ENCODE assay signal across 14 mouse cellular contexts in the genomic region with DNA sequence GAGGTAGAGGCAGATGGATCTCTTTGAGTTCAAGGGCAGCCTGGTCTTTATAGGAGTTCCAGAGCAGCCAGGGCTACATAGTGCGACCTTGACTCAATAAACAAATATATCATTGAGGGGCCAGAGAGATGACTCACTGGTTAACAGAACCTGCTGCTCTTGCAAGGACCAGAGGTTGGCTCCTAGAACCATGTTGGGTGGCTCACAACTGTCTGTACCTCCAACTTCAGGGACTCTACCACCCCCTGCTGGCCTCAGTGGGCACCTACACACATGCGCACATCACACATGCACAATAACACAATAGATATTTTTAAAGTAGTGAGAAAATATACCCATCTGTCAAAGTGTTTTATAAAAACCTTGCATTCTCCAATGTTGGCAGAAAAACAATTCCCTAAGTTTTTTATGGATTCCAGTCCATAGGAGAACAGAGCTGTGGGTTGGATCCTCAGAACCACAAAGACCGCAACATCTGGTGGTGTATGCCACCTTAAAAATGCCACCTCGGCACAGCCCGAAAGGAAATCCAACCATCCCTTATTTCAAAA. TPM values are rescaled to one million over a fixed set of nuclear protein-coding genes. Genes with fewer than 3 reads are reported as not detected.
DNase-seq lines count a peak whose midpoint lies in the region; ATAC-seq and TF ChIP-seq lines count a peak whose summit lies in the region.
"Had no signal": no experiment of that assay in that cellular context is flagged by ENCODE, and none has a peak within 500 bp of the region (broad histone marks: within the 10 kb centered on the region; RNA-seq: fewer than 3 reads in every experiment).

No protein-coding gene starts in this region.

- TF ChIP-seq CTCF in lung, postnatal 0 days (IDR thresholded peaks at IDR 0.05) = peak; percentile 18; the same call in 1 of the 2 replicates

- H3K9ac ChIP-seq in lung, postnatal 0 days (replicated peaks; ENCODE audit: low read depth) = no peak overlapping the region
- H3K9ac ChIP-seq: embryonic facial prominence, embryonic 15.5 days; limb, embryonic 13.5 days had no signal

- no peaks in the 10 kb centered on the region for H3K4me1 ChIP-seq in lung, postnatal 0 days (ENCODE audit: insufficient read depth, low read depth, low read length)
- H3K4me1 ChIP-seq: embryonic facial prominence, embryonic 15.5 days; limb, embryonic 13.5 days had no signal

- DNase-seq in adrenal gland, postnatal 10 days = peak; percentile 6
- no peak for DNase-seq in adrenal gland, postnatal 36 days
- DNase-seq in lung, postnatal 0 days (ENCODE audit: low spot score) = no peak
- DNase-seq in lung, postnatal 14 days = no peak
- DNase-seq in thymus, postnatal 25 days = peak; percentile 49
- no peak for DNase-seq in heart, postnatal 4 days
- no peak for DNase-seq in adipocyte (ENCODE audit: low spot score)
- DNase-seq: adrenal gland, adult 8-10 months; cerebellum, adult 9-10 months had no signal

- H3K4me2 ChIP-seq in lung, postnatal 0 days (replicated peaks; ENCODE audit: low read depth, low read length) = no peak overlapping the region
- H3K4me2 ChIP-seq: embryonic facial prominence, embryonic 15.5 days; limb, embryonic 13.5 days had no signal

- H3K9me3 ChIP-seq in lung, postnatal 0 days (ENCODE audit: low read length) = no peaks in the 10 kb centered on the region
- H3K9me3 ChIP-seq: embryonic facial prominence, embryonic 15.5 days had no signal

- H3K27ac ChIP-seq in lung, postnatal 0 days (ENCODE audit: low read length) = no peak overlapping the region
- H3K27ac ChIP-seq: embryonic facial prominence, embryonic 15.5 days; limb, embryonic 13.5 days had no signal

- H3K36me3 ChIP-seq in lung, postnatal 0 days (ENCODE audit: insufficient read depth, low read length) = no peaks in the 10 kb centered on the region
- H3K36me3 ChIP-seq: embryonic facial prominence, embryonic 15.5 days; limb, embryonic 13.5 days had no signal

- ATAC-seq in lung, postnatal 0 days = no peak
- peak; percentile 36; the same call in 1 of the 2 replicates for ATAC-seq in common myeloid progenitor, adult 5-6 weeks (replicated peaks; ENCODE audit: low read depth, poor library complexity, severe bottlenecking)

- 85% methylated on average over 5 of the region's 5 CpGs for WGBS in lung, postnatal 0 days

- no peak for TF ChIP-seq EP300 in lung, postnatal 0 days (IDR thresholded peaks at IDR 0.05)

- no peaks in the 10 kb centered on the region for H3K27me3 ChIP-seq in lung, postnatal 0 days (replicated peaks; ENCODE audit: insufficient read depth, low read length)
- H3K27me3 ChIP-seq: embryonic facial prominence, embryonic 15.5 days; limb, embryonic 13.5 days had no signal

- H3K4me3 ChIP-seq in lung, postnatal 0 days (ENCODE audit: low read depth, low read length) = no peak overlapping the region
- H3K4me3 ChIP-seq: embryonic facial prominence, embryonic 15.5 days; limb, embryonic 13.5 days; megakaryocyte, embryonic 14.5 days had no signal

RNA-seq across cellular contexts. Expression of gene Coro1a, which starts 11.3 kb away (rescaled TPM):
- total RNA-seq in adrenal gland, postnatal 10 days (2021) = 10 to 100 TPM; 36.1 to 39.3 TPM
- total RNA-seq in adrenal gland, postnatal 36 days (2021) = 10 to 100 TPM; 10.1 to 11.6 TPM
- polyA plus RNA-seq in lung, postnatal 0 days (2015; fragmentation: Nextera tagmentation; extraction: Ambion mirVana) = 61.4 and 65.3 TPM in 2 replicates
- total RNA-seq in common myeloid progenitor, adult 5-6 weeks (2017) = 301 and 302 TPM in 2 replicates
- 1 to 10 TPM; 8.4 to 9.2 TPM for total RNA-seq in heart, postnatal 4 days (2021)

RNA-seq across cellular contexts. Expression of gene Slx1b, which starts 23.3 kb away (rescaled TPM):
- 10 to 100 TPM in 1 of 2 experiments, 1 to 10 TPM in 1; 8.2 to 15.0 TPM for total RNA-seq in adrenal gland, postnatal 10 days (2021)
- 10 to 100 TPM in 1 of 2 experiments, 1 to 10 TPM in 1; 8.7 to 14.8 TPM for total RNA-seq in adrenal gland, postnatal 36 days (2021)
- 9.2 and 10.4 TPM in 2 replicates for polyA plus RNA-seq in lung, postnatal 0 days (2015; fragmentation: Nextera tagmentation; extraction: Ambion mirVana)
- 3.4 and 6.0 TPM in 2 replicates for total RNA-seq in common myeloid progenitor, adult 5-6 weeks (2017)
- total RNA-seq in heart, postnatal 4 days (2021) = 1 to 10 TPM; 7.2 to 8.1 TPM

RNA-seq across cellular contexts. Expression of gene Bola2, which starts 23.7 kb away (rescaled TPM):
- total RNA-seq in adrenal gland, postnatal 10 days (2021) = 10 to 100 TPM; 67.6 to 81.0 TPM
- 10 to 100 TPM; 94.8 to 98.1 TPM for total RNA-seq in adrenal gland, postnatal 36 days (2021)
- polyA plus RNA-seq in lung, postnatal 0 days (2015; fragmentation: Nextera tagmentation; extraction: Ambion mirVana) = 76.1 and 77.4 TPM in 2 replicates
- total RNA-seq in common myeloid progenitor, adult 5-6 weeks (2017) = 119 and 144 TPM in 2 replicates
- total RNA-seq in heart, postnatal 4 days (2021) = 10 to 100 TPM; 56.8 to 57.3 TPM

RNA-seq across cellular contexts. Expression of gene Mapk3, which starts 40.5 kb away (rescaled TPM):
- total RNA-seq in adrenal gland, postnatal 10 days (2021) = 100 to 1,000 TPM; 125 to 158 TPM
- 100 to 1,000 TPM; 129 to 150 TPM for total RNA-seq in adrenal gland, postnatal 36 days (2021)
- 180 and 183 TPM in 2 replicates for polyA plus RNA-seq in lung, postnatal 0 days (2015; fragmentation: Nextera tagmentation; extraction: Ambion mirVana)
- total RNA-seq in common myeloid progenitor, adult 5-6 weeks (2017) = 23.0 and 28.2 TPM in 2 replicates
- 10 to 100 TPM; 80.3 to 90.9 TPM for total RNA-seq in heart, postnatal 4 days (2021)

RNA-seq across cellular contexts. Expression of gene Sult1a1, which starts 42.6 kb away (rescaled TPM):
- total RNA-seq in adrenal gland, postnatal 10 days (2021) = 100 to 1,000 TPM in 1 of 2 experiments, 10 to 100 TPM in 1; 53.9 to 125 TPM
- total RNA-seq in adrenal gland, postnatal 36 days (2021) = 10 to 100 TPM; 34.1 to 52.7 TPM
- polyA plus RNA-seq in lung, postnatal 0 days (2015; fragmentation: Nextera tagmentation; extraction: Ambion mirVana) = 57.1 and 58.4 TPM in 2 replicates
- 0.37 TPM in 1 of 2 replicates, not detected in the other for total RNA-seq in common myeloid progenitor, adult 5-6 weeks (2017)
- 1 to 10 TPM; 5.5 to 6.6 TPM for total RNA-seq in heart, postnatal 4 days (2021)
- polyA plus RNA-seq: neural tube, embryonic 11.5 days had no signal

Comparison
In these comparisons a context has a peak if more than half of its experiments do, and no peak if none do; other contexts are left out.
1. DNase-seq: peak in adrenal gland, postnatal 10 days (single experiment) and thymus, postnatal 25 days (single experiment); none in adrenal gland, postnatal 36 days (0 of 2), lung, postnatal 0 days (single experiment), lung, postnatal 14 days (single experiment), heart, postnatal 4 days (single experiment) and adipocyte (single experiment).